Mouse (Mus musculus) regulatory T cell (primary cell): Measurements from ENCODE around the gene Erc2.

ENCODE experiments used
- in situ Hi-C: fragments of 300-600 bp; cut with MboI, MseI; formaldehyde crosslinking; loops from one replicate; pipeline ENCODE4 v1.15.1; 2025; ENCODE audit warnings: high pct_unique_total_duplicates

Erc2 gene

GRCm38 (mm10) chr14:28362336-28362735, 740.1 kb downstream of the Erc2 start:
- in situ Hi-C loops = no loop called here

DNA sequence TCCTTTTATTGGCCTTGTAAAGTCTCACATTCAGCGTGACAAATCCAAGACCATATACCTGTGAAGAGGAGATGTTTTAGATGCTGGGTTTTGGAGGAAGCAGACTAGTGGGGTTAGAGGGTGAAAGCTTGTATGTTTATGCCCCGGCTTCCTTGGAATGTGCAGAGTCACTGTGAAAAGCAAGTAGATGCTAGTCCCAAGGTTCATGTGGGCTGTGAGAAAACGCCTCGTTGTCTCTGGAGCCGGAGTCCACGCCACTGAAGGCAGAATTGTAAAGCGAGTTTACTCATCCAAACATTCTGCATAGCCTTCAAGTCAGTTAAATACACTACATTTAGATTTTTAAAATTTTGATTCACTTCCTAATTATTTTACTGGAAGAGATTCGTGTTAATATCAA, 748.5 kb downstream of the Erc2 start:
- in situ Hi-C loops = no loop called here

- in situ Hi-C loops = no loop called here
Measured at GRCm38 (mm10) chr14:28371651-28372050, 749.4 kb downstream of the Erc2 start.

GRCm38 (mm10) chr14:28375642-28376091, 753.4 kb downstream of the Erc2 start:
- in situ Hi-C loops = no loop called here

DNA sequence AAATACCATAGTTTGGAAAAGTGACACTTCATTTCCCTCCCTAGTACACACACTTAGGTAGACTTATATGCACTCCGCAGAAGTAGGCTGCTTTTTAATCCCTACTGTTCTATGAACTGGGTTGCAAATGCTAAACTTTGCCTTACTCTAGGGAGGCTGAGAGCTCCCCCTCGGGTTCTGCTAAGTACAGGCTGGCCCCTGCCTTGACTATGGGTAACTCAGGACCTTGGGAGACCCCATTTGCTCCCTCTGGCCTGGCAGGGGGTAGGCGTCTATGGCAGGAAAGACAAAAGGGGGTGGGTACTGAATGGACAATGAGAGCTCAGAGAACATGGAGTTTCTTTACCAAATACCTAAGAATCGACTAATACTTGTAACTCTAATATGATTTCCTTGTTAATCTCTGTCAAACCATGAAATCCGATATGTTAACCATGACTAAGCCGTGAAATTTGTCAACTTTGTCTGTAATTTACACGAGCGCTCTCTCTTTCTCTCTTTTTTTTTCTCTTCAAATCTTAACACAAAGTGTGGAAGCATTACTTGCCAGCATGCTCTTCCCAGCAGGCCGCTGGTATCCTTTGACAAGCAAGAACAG, 754.1 kb downstream of the Erc2 start:
- in situ Hi-C loops = no loop called here

DNA sequence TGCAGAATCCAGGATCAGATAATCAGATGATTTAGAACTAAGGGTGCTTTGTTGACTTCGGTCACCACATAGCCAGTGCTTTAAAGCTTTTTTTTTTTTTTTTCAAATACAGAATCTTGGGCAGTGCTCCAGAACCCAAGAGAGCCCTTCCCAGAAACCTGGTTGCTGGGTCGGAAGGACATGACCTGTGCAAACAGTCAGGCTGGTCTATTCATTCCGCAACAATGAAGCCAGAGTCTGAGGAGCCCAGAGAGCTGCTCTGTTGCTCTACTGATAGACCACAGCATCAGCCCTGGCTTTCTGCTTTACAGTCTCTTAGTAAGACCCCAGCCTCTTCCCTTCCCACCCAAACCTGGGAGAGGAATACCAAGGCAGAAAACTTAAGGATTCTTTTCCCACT, 755.3 kb downstream of the Erc2 start:
- in situ Hi-C loops = no loop called here

GRCm38 (mm10) chr14:28380129-28380528, 757.9 kb downstream of the Erc2 start:
- in situ Hi-C loops = no loop called here

DNA sequence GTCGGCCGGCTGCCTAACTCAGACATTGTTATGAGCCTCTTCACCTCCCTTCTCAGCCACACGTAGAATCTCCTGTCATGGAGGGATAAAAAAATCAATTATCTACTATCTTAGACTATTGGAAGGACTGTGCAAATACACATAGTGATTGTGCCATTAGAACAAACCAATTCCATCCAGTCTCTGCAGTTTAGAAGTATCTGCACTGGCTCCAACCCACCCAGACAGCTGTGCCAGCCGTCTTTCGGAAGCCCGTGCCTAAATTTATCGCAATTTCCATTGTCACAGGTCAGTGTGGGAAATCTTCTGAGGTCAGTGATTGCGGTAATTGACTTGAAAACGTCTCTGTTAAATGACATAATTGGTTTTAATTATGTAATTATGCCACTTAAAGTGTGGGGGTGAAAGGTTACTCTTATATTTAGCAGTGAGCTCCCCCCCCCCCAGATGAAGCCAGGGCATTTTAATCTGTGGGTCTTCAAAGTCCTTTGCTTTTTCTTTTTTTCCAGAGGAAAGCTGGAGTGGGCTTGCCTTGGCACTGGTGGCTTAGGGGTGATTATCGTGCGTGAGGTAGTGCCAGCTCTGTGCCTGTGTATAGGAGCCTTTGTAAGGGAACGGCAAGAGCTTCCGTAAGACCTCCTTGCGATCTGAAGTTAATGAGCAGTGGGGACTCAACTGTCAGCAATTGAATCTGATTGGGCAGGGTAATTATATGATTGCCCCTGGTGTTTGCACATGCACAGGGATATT, 759.7 kb downstream of the Erc2 start:
- in situ Hi-C loops = no loop called here

- in situ Hi-C loops = no loop called here
Measured at GRCm38 (mm10) chr14:28386815-28387607, 764.8 kb downstream of the Erc2 start.

DNA sequence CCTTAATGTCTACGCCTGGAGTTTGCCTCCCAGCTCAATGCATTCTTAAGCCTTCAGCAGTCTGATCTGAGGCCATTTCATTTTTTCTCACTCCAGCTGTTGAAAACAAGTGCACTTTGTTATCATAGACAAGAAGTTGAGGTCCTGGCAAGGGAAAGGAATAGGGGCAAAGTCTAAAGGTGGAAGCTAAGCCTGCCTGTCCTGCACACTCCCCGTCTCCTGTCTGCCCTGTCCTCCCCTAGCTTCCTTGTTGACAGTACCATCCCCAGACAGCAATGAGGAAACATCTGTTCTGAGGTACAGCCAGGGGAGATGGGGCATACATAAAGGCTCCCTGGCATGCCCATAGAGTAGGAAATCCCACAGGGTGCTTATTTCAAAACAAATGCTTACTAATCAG, 776.7 kb downstream of the Erc2 start:
- in situ Hi-C loops = no loop called here

DNA sequence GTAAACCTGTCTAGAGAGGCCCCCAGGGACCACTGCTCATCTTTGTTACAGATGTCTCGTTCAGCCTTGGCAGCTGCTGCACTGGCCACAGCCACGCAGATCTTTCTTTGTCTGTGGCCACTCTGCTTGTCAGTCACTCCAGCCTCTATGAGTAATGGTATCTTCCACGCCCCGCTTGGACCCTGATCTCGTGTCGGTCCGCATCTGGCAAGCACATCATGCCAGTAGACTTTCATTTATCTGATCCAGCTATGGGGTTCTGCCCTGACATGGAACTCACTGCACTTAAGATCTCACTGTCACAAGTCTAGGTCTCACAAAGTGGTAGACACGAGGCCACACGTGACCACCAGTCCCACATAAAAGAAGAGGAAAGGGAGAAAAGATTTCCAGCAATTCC, 777.7 kb downstream of the Erc2 start:
- in situ Hi-C loops = no loop called here

DNA sequence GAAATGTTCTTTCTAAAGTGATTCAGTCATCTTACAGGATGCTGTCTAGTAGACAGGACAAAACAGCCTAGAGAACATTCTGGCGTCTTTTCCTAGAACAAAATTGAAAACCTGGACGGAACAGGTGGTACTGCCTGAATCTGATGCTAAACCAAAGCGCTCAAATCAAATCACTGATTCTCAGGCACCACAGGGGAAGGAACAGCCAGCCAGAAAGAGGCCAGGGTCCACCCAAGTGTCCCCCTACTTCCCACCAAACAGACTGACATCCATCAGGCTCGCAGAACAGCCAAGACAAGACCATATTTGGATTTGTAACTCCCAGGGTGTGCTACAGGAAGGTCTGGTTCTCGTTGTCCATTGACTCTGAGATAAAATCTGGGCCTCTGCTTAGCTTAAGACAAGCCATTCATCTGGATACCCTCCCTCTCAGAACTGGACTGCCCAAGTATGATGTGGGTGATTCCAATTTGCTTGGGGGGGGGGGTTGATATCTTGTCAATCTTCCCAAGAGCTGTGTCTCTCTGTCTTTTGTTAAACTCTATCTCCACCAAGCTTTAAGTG, 783.1 kb downstream of the Erc2 start:
- in situ Hi-C loops = no loop called here

DNA sequence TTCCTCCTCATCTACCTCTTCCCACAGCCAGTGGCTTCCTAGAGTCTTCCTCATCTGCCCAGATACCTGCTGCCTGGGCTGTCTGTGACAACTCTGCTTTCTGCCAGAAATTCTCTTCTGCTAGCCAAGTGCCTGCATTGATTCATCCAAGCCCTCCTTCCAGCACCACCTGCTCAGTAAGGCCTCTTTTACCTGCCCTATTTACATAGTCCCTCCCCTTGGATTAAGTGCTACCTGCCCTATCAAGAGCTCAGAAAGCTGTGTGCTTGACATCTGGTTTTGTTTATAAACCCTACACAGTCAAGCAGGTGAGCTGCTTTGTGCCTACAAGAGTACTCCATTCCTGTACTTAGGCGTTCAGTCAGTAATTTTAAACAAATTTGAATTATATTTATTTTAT, 787.2 kb downstream of the Erc2 start:
- in situ Hi-C loops = no loop called here

DNA sequence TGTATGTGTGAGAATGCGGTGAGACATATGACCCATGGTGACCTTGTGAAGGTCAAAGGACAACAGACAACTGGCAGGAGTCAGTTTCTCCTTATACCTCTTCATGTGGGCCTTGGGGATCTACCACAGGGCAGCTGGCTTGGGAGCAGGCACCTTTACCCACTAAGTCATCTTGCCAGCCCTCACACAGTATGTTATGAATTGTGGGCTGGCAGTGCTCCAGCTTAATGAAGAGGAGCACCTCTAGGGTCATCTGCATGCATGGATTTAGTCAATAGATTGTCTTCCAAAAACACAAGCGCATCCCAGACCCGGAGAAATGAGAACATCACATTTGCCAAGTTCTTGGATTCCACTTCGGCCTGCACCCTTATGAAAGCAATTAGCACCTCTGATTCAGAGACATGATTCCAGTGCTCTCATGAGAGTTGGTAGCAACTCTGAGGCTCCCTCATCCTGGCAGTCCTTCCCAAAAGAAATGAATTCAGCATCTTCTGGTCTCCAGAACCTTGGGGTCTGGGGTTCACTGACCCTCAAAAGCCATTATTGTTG, 787.6 kb downstream of the Erc2 start:
- in situ Hi-C loops = no loop called here

DNA sequence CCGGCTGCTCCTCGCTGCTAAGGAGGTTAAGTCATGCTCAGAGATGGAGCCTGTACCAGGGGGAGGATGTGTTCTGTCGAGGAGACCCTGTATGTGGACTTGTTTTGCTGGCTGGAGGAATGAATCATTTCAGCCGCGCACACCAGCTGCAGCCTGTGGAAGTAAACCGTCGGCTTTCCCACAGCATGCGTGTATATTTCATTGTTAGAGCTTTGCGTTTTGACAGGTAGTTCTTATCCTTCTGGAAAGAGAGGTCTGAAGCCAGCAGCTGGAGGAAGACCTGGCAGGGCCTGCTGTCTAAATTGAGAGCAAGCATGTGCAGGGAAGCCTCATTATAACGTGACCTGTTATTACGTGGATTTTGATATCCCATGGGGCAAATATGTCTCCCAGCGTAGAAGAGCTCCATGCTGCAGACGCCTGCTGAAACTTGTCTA, 788.6 kb downstream of the Erc2 start:
- in situ Hi-C loops = no loop called here

DNA sequence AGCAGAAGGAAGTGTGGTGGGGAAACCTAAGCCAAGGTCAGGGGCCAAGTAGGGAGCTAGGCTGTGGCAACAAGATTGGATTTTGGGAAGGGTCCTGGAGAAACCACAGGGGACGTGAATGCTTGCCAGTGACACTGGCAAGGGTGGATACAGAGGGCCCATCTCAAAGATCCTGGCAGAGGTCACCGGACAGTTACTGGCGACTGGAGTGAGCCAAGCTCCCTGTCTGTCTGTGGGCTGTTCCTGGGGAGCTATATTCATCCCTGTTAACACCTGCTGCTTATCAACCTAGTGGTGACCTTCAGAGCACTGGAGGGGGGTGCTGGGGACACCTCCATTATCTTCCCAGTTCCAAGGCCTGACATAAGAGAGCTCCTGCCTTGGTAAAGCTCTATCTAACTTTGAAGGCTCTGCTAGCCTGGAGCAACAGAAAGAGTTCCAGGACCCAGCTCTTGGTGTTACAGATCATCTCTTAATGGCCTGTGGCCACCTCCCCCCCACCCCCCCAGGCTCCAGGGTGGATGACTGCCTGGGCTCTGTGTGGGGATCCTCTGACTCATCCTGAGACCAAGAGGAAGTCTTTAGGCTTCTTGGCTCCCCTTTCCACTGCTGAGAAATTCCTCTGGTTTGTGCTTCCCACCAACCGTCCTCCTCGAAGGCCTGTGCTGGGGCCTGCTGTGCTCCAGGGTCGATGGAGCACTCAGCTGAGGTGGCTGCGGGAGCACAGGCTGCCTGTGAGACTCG, 790.2 kb downstream of the Erc2 start:
- in situ Hi-C loops = no loop called here

GRCm38 (mm10) chr14:28413516-28413915, 791.3 kb downstream of the Erc2 start:
- in situ Hi-C loops = no loop called here

GRCm38 (mm10) chr14:28417019-28417418, 794.8 kb downstream of the Erc2 start:
- in situ Hi-C loops = no loop called here

GRCm38 (mm10) chr14:28418497-28418896, 796.3 kb downstream of the Erc2 start:
- in situ Hi-C loops = no loop called here

GRCm38 (mm10) chr14:28419188-28419587, 797.0 kb downstream of the Erc2 start:
- in situ Hi-C loops = no loop called here

GRCm38 (mm10) chr14:28420596-28420995, 798.4 kb downstream of the Erc2 start:
- in situ Hi-C loops = no loop called here
